Mouse (Mus musculus) bone marrow, adult 2 months (tissue): ENCODE results near the gene Zdhhc18.

Source experiments
- CTCF ChIP-seq: fragments of 200-500 bp; IDR thresholded peaks from 2 replicates; pipeline ENCODE4 v1.5.1; 2011; ENCODE audit warnings: low read length, control low read depth; ENCODE audit not compliant: control insufficient read depth, insufficient read depth
- POLR2A ChIP-seq: fragments of 200-500 bp; IDR thresholded peaks from 2 replicates; pipeline ENCODE4 v1.6.1; 2011; ENCODE audit warnings: low read depth, mild to moderate bottlenecking, control low read depth, low read length, borderline replicate concordance; ENCODE audit not compliant: control insufficient read depth

- TF ChIP-seq CTCF (no peak), POLR2A (no peak)
These were observed 82.7 kb downstream of the Zdhhc18 start for GRCm38 (mm10) chr4:133567251-133567650.
